Mouse (Mus musculus): Measurements from ENCODE around the gene Cntd1. TPM values are rescaled to one million over a fixed set of nuclear protein-coding genes. Genes with fewer than 3 reads are reported as not detected.

Cntd1 gene
- polyA plus RNA-seq, 1 experiment = 0.05 TPM

- TF ChIP-seq MYOD1 (IDR thresholded peaks at IDR 0.05; ENCODE audit: control insufficient read depth, insufficient read length, low read depth) (no peak), MAX (IDR thresholded peaks at IDR 0.05) (no peak), CEBPB (IDR thresholded peaks at IDR 0.05; ENCODE audit: low read depth) (no peak), FOSL1 (IDR thresholded peaks at IDR 0.05; ENCODE audit: insufficient read depth, low read length, poor library complexity, severe bottlenecking) (no peak), MYOG (IDR thresholded peaks at IDR 0.05; ENCODE audit: control insufficient read depth, extremely low read depth, insufficient read length) (no peak), USF1 (IDR thresholded peaks at IDR 0.05; ENCODE audit: low read depth) (no peak), CTCF (IDR thresholded peaks at IDR 0.05; ENCODE audit: control insufficient read depth, insufficient read depth, insufficient read length) (no peak)
Measured at GRCm38 (mm10) chr11:101232010-101232839, 46.6 kb upstream of the Cntd1 start.

GRCm38 (mm10) chr11:101233240-101233639 lies 45.6 kb upstream of the Cntd1 start:
- Histone ChIP-seq H3K4me3 (ENCODE audit: insufficient read depth, poor library complexity, severe bottlenecking) (no peak overlapping the region), H3K27me3 (ENCODE audit: control insufficient read depth, insufficient read depth, insufficient read length) (no peaks in the 10 kb centered on the region), H3K36me3 (ENCODE audit: control insufficient read depth, insufficient read depth) (no peaks in the 10 kb centered on the region), H3ac (ENCODE audit: control insufficient read depth, insufficient read length, low read depth) (no peak overlapping the region), H3K79me2 (ENCODE audit: control insufficient read depth, insufficient read depth) (no peaks in the 10 kb centered on the region), H3K79me3 (ENCODE audit: low read depth) (no peaks in the 10 kb centered on the region)
- TF ChIP-seq CTCF (IDR thresholded peaks at IDR 0.05; ENCODE audit: control insufficient read depth, insufficient read depth, insufficient read length) (no peak), MYOG (IDR thresholded peaks at IDR 0.05; ENCODE audit: control insufficient read depth, extremely low read depth, insufficient read length) (no peak), FOSL1 (IDR thresholded peaks at IDR 0.05; ENCODE audit: insufficient read depth, low read length, poor library complexity, severe bottlenecking) (no peak), CEBPB (IDR thresholded peaks at IDR 0.05; ENCODE audit: low read depth) (no peak), USF1 (IDR thresholded peaks at IDR 0.05; ENCODE audit: low read depth) (no peak), MAX (IDR thresholded peaks at IDR 0.05) (no peak), MYOD1 (IDR thresholded peaks at IDR 0.05; ENCODE audit: control insufficient read depth, insufficient read length, low read depth) (no peak)

More at GRCm38 (mm10) chr11:101232010-101232839, 46.6 kb upstream of the Cntd1 start:
- Histone ChIP-seq H3K79me2 (ENCODE audit: control insufficient read depth, insufficient read depth) (no peaks in the 10 kb centered on the region), H3K36me3 (ENCODE audit: control insufficient read depth, insufficient read depth) (no peaks in the 10 kb centered on the region), H3K4me3 (ENCODE audit: insufficient read depth, poor library complexity, severe bottlenecking) (no peak overlapping the region), H3K27me3 (ENCODE audit: control insufficient read depth, insufficient read depth, insufficient read length) (no peaks in the 10 kb centered on the region), H3K79me3 (ENCODE audit: low read depth) (no peaks in the 10 kb centered on the region), H3ac (ENCODE audit: control insufficient read depth, insufficient read length, low read depth) (no peak overlapping the region)

- Histone ChIP-seq H3K79me2 (ENCODE audit: control insufficient read depth, insufficient read depth) (no peaks in the 10 kb centered on the region), H3K4me3 (ENCODE audit: insufficient read depth, poor library complexity, severe bottlenecking) (no peak overlapping the region), H3K79me3 (ENCODE audit: low read depth) (no peaks in the 10 kb centered on the region), H3K36me3 (ENCODE audit: control insufficient read depth, insufficient read depth) (no peaks in the 10 kb centered on the region), H3K27me3 (ENCODE audit: control insufficient read depth, insufficient read depth, insufficient read length) (no peaks in the 10 kb centered on the region), H3ac (ENCODE audit: control insufficient read depth, insufficient read length, low read depth) (no peak overlapping the region)
- TF ChIP-seq FOSL1 (IDR thresholded peaks at IDR 0.05; ENCODE audit: insufficient read depth, low read length, poor library complexity, severe bottlenecking) (no peak), MYOG (IDR thresholded peaks at IDR 0.05; ENCODE audit: control insufficient read depth, extremely low read depth, insufficient read length) (no peak), MYOD1 (IDR thresholded peaks at IDR 0.05; ENCODE audit: control insufficient read depth, insufficient read length, low read depth) (no peak), CTCF (IDR thresholded peaks at IDR 0.05; ENCODE audit: control insufficient read depth, insufficient read depth, insufficient read length) (no peak), CEBPB (IDR thresholded peaks at IDR 0.05; ENCODE audit: low read depth) (no peak), MAX (IDR thresholded peaks at IDR 0.05) (no peak), USF1 (IDR thresholded peaks at IDR 0.05; ENCODE audit: low read depth) (no peak)
Measured at GRCm38 (mm10) chr11:101234124-101234523, 44.7 kb upstream of the Cntd1 start.

- no peaks in the 10 kb centered on the region for H3K36me3 ChIP-seq (ENCODE audit: control insufficient read depth, insufficient read depth)
- H3K79me2 ChIP-seq (ENCODE audit: control insufficient read depth, insufficient read depth) = no peaks in the 10 kb centered on the region
- no peaks in the 10 kb centered on the region for H3K27me3 ChIP-seq (ENCODE audit: control insufficient read depth, insufficient read depth, insufficient read length)
- H3K79me3 ChIP-seq (ENCODE audit: low read depth) = no peaks in the 10 kb centered on the region
- no peak for TF ChIP-seq FOSL1 (IDR thresholded peaks at IDR 0.05; ENCODE audit: insufficient read depth, low read length, poor library complexity, severe bottlenecking)
- no peak overlapping the region for H3K4me3 ChIP-seq (ENCODE audit: insufficient read depth, poor library complexity, severe bottlenecking)
- no peak overlapping the region for H3ac ChIP-seq (ENCODE audit: control insufficient read depth, insufficient read length, low read depth)
Measured at GRCm38 (mm10) chr11:101235429-101235828, 43.4 kb upstream of the Cntd1 start.

GRCm38 (mm10) chr11:101236782-101237181 lies 42.0 kb upstream of the Cntd1 start:
- TF ChIP-seq MYOG (IDR thresholded peaks at IDR 0.05; ENCODE audit: control insufficient read depth, extremely low read depth, insufficient read length) (no peak), USF1 (IDR thresholded peaks at IDR 0.05; ENCODE audit: low read depth) (no peak), FOSL1 (IDR thresholded peaks at IDR 0.05; ENCODE audit: insufficient read depth, low read length, poor library complexity, severe bottlenecking) (no peak), CTCF (IDR thresholded peaks at IDR 0.05; ENCODE audit: control insufficient read depth, insufficient read depth, insufficient read length) (no peak), CEBPB (IDR thresholded peaks at IDR 0.05; ENCODE audit: low read depth) (no peak), MAX (IDR thresholded peaks at IDR 0.05) (no peak), MYOD1 (IDR thresholded peaks at IDR 0.05; ENCODE audit: control insufficient read depth, insufficient read length, low read depth) (no peak)
- Histone ChIP-seq H3K79me3 (ENCODE audit: low read depth) (no peaks in the 10 kb centered on the region), H3K36me3 (ENCODE audit: control insufficient read depth, insufficient read depth) (no peaks in the 10 kb centered on the region), H3K4me3 (ENCODE audit: insufficient read depth, poor library complexity, severe bottlenecking) (no peak overlapping the region), H3ac (ENCODE audit: control insufficient read depth, insufficient read length, low read depth) (no peak overlapping the region), H3K27me3 (ENCODE audit: control insufficient read depth, insufficient read depth, insufficient read length) (peaks cover 2% of the 10 kb centered on the region), H3K79me2 (ENCODE audit: control insufficient read depth, insufficient read depth) (no peaks in the 10 kb centered on the region)

All from C2C12 (cell line).